ENCODE assay signal across 8 mouse cellular contexts in the genomic region with DNA sequence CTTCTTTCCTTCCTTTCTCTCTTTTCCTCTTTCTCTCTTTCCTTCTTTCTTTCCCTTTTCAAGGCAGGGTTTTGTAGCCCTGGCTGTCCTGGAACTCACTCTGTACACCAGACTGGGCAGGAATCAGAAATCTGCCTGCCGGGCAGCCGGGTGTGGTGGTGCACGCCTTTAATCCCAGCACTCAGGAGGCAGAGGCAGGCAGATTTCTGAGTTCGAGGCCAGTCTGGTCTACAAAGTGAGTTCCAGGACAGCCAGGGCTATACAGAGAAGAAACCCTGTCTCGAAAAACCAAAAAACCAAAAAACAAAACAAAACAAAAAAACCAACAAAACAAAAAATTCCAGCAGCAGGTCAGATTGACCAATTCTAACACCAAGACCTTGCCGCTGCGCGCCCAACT. TPM values are rescaled to one million over a fixed set of nuclear protein-coding genes. Genes with fewer than 3 reads are reported as not detected.
A peak's percentile ranks its signal among the peaks of the same experiment; 100 is the strongest.
DNase-seq lines count a peak whose midpoint lies in the region; ATAC-seq and TF ChIP-seq lines count a peak whose summit lies in the region.
"Not testable (repeated sequence)": the region's sequence is repeated elsewhere in the genome, so short reads cannot be mapped to it uniquely, and the experiment has no call there.

No protein-coding gene starts in this region.

- TF ChIP-seq CTCF in lung, embryonic 14.5 days (IDR thresholded peaks at IDR 0.05; ENCODE audit: low read depth); midbrain, postnatal 0 days (IDR thresholded peaks at IDR 0.05); stomach, postnatal 0 days (IDR thresholded peaks at IDR 0.05; ENCODE audit: low read depth): not testable (repeated sequence)

- 45% methylated on average over 8 of the region's 8 CpGs for WGBS in forebrain, embryonic 11.5 days
- 44% methylated on average over 8 of the region's 8 CpGs for WGBS in heart, embryonic 14.5 days
- WGBS in intestine, embryonic 14.5 days, result 41% methylated on average over 8 of the region's 8 CpGs
- WGBS in limb, embryonic 12.5 days, result 45% methylated on average over 8 of the region's 8 CpGs
- 41% methylated on average over 8 of the region's 8 CpGs for WGBS in lung, embryonic 14.5 days
- WGBS in midbrain, postnatal 0 days, result 43% methylated on average over 8 of the region's 8 CpGs
- WGBS in stomach, postnatal 0 days, result 51% methylated on average over 8 of the region's 8 CpGs

- H3K9me3 ChIP-seq in forebrain, embryonic 11.5 days (ENCODE audit: control insufficient read depth, low read length); heart, embryonic 14.5 days (ENCODE audit: control insufficient read depth, low read length); intestine, embryonic 14.5 days (ENCODE audit: control insufficient read depth, low read length); limb, embryonic 12.5 days; lung, embryonic 14.5 days (ENCODE audit: low read depth, low read length); midbrain, postnatal 0 days (ENCODE audit: low read length); stomach, postnatal 0 days (ENCODE audit: control insufficient read depth, low read length): not testable (repeated sequence)

- not testable (repeated sequence) for TF ChIP-seq EP300 in stomach, postnatal 0 days (optimal IDR thresholded peaks at IDR 0.05)

- peak; percentile 14; the same call in 1 of the 2 replicates for ATAC-seq in forebrain, embryonic 11.5 days (replicated peaks; ENCODE audit: low FRiP score)
- not testable (repeated sequence) for ATAC-seq in heart, embryonic 14.5 days (ENCODE audit: insufficient number of reproducible peaks, insufficient read depth, low FRiP score, low read depth); intestine, embryonic 14.5 days (replicated peaks; ENCODE audit: low FRiP score, low TSS enrichment, low read depth); limb, embryonic 12.5 days (ENCODE audit: insufficient number of reproducible peaks, insufficient read depth, low FRiP score, low TSS enrichment, low read depth); stomach, postnatal 0 days (ENCODE audit: low FRiP score, low TSS enrichment)
- peak; percentile 6; the same call in 1 of the 2 replicates for ATAC-seq in lung, embryonic 14.5 days (ENCODE audit: insufficient read depth)
- ATAC-seq in midbrain, postnatal 0 days (ENCODE audit: low FRiP score), result peak; percentile 26

- H3K4me1 ChIP-seq in brown adipose tissue, adult 24 weeks (ENCODE audit: control insufficient read depth, insufficient read depth, insufficient read length, low read length); forebrain, embryonic 11.5 days (replicated peaks; ENCODE audit: control insufficient read depth, insufficient read depth, low read length); heart, embryonic 14.5 days (ENCODE audit: control insufficient read depth in 2 of 2, insufficient read depth in 2 of 2, low read length in 2 of 2); intestine, embryonic 14.5 days (replicated peaks; ENCODE audit: control insufficient read depth, insufficient read depth, low read length); lung, embryonic 14.5 days (ENCODE audit: insufficient read depth); midbrain, postnatal 0 days (ENCODE audit: insufficient read depth, low read length); stomach, postnatal 0 days (replicated peaks; ENCODE audit: control insufficient read depth, insufficient read depth): not testable (repeated sequence)
- peaks cover 10% of the 10 kb centered on the region for H3K4me1 ChIP-seq in limb, embryonic 12.5 days (replicated peaks)

- H3K4me3 ChIP-seq in brown adipose tissue, adult 24 weeks (ENCODE audit: insufficient read depth, low read depth, low read length), result peak overlapping the region; percentile 53
- peak overlapping the region; percentile 71 for H3K4me3 ChIP-seq in forebrain, embryonic 11.5 days (ENCODE audit: low read depth, low read length)
- peak overlapping the region; percentile 49 to 84 for H3K4me3 ChIP-seq in heart, embryonic 14.5 days (ENCODE audit: control insufficient read depth in 1 of 2, insufficient read depth in 1 of 2, low read depth in 1 of 2, low read length in 2 of 2)
- H3K4me3 ChIP-seq in intestine, embryonic 14.5 days (ENCODE audit: low read depth, low read length), result peak overlapping the region; percentile 53
- H3K4me3 ChIP-seq in limb, embryonic 12.5 days (replicated peaks), result peak overlapping the region; percentile 77
- peak overlapping the region; percentile 75 for H3K4me3 ChIP-seq in lung, embryonic 14.5 days (ENCODE audit: low read depth, low read length)
- peak overlapping the region; percentile 60 for H3K4me3 ChIP-seq in midbrain, postnatal 0 days (ENCODE audit: low read depth, low read length)
- peak overlapping the region; percentile 74 for H3K4me3 ChIP-seq in stomach, postnatal 0 days (ENCODE audit: low read depth, low read length)

- not testable (repeated sequence) for H3K27me3 ChIP-seq in forebrain, embryonic 11.5 days (ENCODE audit: control insufficient read depth, insufficient read depth, low read length); heart, embryonic 14.5 days (ENCODE audit: control insufficient read depth, insufficient read depth, low read length); intestine, embryonic 14.5 days (replicated peaks; ENCODE audit: control insufficient read depth, insufficient read depth, low read length); limb, embryonic 12.5 days; lung, embryonic 14.5 days (ENCODE audit: insufficient read depth, low read length); midbrain, postnatal 0 days (ENCODE audit: insufficient read depth, low read length); stomach, postnatal 0 days (ENCODE audit: control insufficient read depth, insufficient read depth, low read length)

- not testable (repeated sequence) for H3K36me3 ChIP-seq in forebrain, embryonic 11.5 days (ENCODE audit: control insufficient read depth, insufficient read depth, low read length); lung, embryonic 14.5 days (ENCODE audit: insufficient read depth); stomach, postnatal 0 days (ENCODE audit: control insufficient read depth, insufficient read depth, low read length)
- peaks cover 17% of the 10 kb centered on the region for H3K36me3 ChIP-seq in heart, embryonic 14.5 days (ENCODE audit: control insufficient read depth, insufficient read depth, low read length)
- peaks cover 11% of the 10 kb centered on the region for H3K36me3 ChIP-seq in intestine, embryonic 14.5 days (ENCODE audit: control insufficient read depth, insufficient read depth, low read length)
- peaks cover 22% of the 10 kb centered on the region for H3K36me3 ChIP-seq in limb, embryonic 12.5 days
- H3K36me3 ChIP-seq in midbrain, postnatal 0 days (ENCODE audit: insufficient read depth, low read length), result peaks cover 10% of the 10 kb centered on the region

- peak overlapping the region; percentile 82; the same call in 1 of the 2 replicates for H3K9ac ChIP-seq in forebrain, embryonic 11.5 days (ENCODE audit: low read length)
- H3K9ac ChIP-seq in heart, embryonic 14.5 days (ENCODE audit: low read length), result 0 out of 2 replicates have a peak overlapping the region, but pooled peaks have one; percentile 34
- peak overlapping the region; percentile 68 for H3K9ac ChIP-seq in intestine, embryonic 14.5 days (ENCODE audit: low read length)
- 0 out of 2 replicates have a peak overlapping the region, but pooled peaks have one; percentile 28 for H3K9ac ChIP-seq in limb, embryonic 12.5 days (replicated peaks)
- not testable (repeated sequence) for H3K9ac ChIP-seq in lung, embryonic 14.5 days; stomach, postnatal 0 days (ENCODE audit: low read length)
- peak overlapping the region; percentile 59; the same call in 1 of the 2 replicates for H3K9ac ChIP-seq in midbrain, postnatal 0 days (replicated peaks; ENCODE audit: low read length, poor library complexity, severe bottlenecking)

- peak overlapping the region; percentile 73 for H3K4me2 ChIP-seq in forebrain, embryonic 11.5 days (ENCODE audit: low read depth, low read length, severe bottlenecking)
- H3K4me2 ChIP-seq in heart, embryonic 14.5 days (ENCODE audit: low read length), result peak overlapping the region; percentile 90
- peak overlapping the region; percentile 76 for H3K4me2 ChIP-seq in intestine, embryonic 14.5 days (ENCODE audit: low read length)
- peak overlapping the region; percentile 78 for H3K4me2 ChIP-seq in limb, embryonic 12.5 days
- H3K4me2 ChIP-seq in lung, embryonic 14.5 days, result peak overlapping the region; percentile 85
- peak overlapping the region; percentile 72 for H3K4me2 ChIP-seq in midbrain, postnatal 0 days (ENCODE audit: low read depth, low read length, poor library complexity, severe bottlenecking)
- H3K4me2 ChIP-seq in stomach, postnatal 0 days (replicated peaks; ENCODE audit: low read depth), result peak overlapping the region; percentile 82

- H3K27ac ChIP-seq in brown adipose tissue, adult 24 weeks (replicated peaks; ENCODE audit: low read depth, low read length); forebrain, embryonic 11.5 days (ENCODE audit: low read depth, low read length); heart, embryonic 14.5 days (replicated peaks in 1 of 2; ENCODE audit: control insufficient read depth in 1 of 2, insufficient read depth in 1 of 2, low read depth in 2 of 2, low read length in 2 of 2); intestine, embryonic 14.5 days (ENCODE audit: low read depth); limb, embryonic 12.5 days; lung, embryonic 14.5 days (ENCODE audit: low read depth); stomach, postnatal 0 days (replicated peaks): not testable (repeated sequence)
- 0 out of 2 replicates have a peak overlapping the region, but pooled peaks have one; percentile 6 for H3K27ac ChIP-seq in midbrain, postnatal 0 days (ENCODE audit: low read depth, low read length)

- DNase-seq in forebrain, embryonic 11.5 days (ENCODE audit: low spot score); intestine, embryonic 14.5 days (ENCODE audit: low spot score); lung, embryonic 14.5 days; midbrain, postnatal 0 days (ENCODE audit: low spot score); stomach, postnatal 0 days (ENCODE audit: low spot score): not testable (repeated sequence)

RNA-seq across cellular contexts. Expression of a gene that starts 0.5 kb away (rescaled TPM):
- 2.0 and 2.5 TPM in 2 replicates for polyA plus RNA-seq in brown adipose tissue, adult 24 weeks (2012; ENCODE audit: insufficient read depth, insufficient read length, missing spikeins)
- 5.3 and 6.2 TPM in 2 replicates for polyA plus RNA-seq in forebrain, embryonic 11.5 days (2014; fragmentation: Nextera tagmentation; extraction: Ambion mirVana)
- polyA plus RNA-seq in heart, embryonic 14.5 days (2014; fragmentation: Nextera tagmentation; extraction: Ambion mirVana), result 3.5 and 3.8 TPM in 2 replicates
- 4.4 and 4.8 TPM in 2 replicates for polyA plus RNA-seq in intestine, embryonic 14.5 days (2014; fragmentation: Nextera tagmentation; extraction: Ambion mirVana)
- 7.1 and 8.0 TPM in 2 replicates for polyA plus RNA-seq in limb, embryonic 12.5 days (2016; fragmentation: Nextera tagmentation; extraction: Ambion mirVana)
- 4.3 and 4.7 TPM in 2 replicates for polyA plus RNA-seq in lung, embryonic 14.5 days (2014; fragmentation: Nextera tagmentation; extraction: Ambion mirVana)
- 16.6 and 17.9 TPM in 2 replicates for total RNA-seq in midbrain, postnatal 0 days (2014; rRNA removed)
- 2.0 and 3.0 TPM in 2 replicates for polyA plus RNA-seq in midbrain, postnatal 0 days (2015; fragmentation: Nextera tagmentation; extraction: Ambion mirVana)
- polyA plus RNA-seq in stomach, postnatal 0 days (2015; fragmentation: Nextera tagmentation; extraction: Ambion mirVana), result 1.5 and 1.6 TPM in 2 replicates

RNA-seq across cellular contexts. Expression of a gene that starts 17.1 kb away (rescaled TPM):
- 3.0 and 3.6 TPM in 2 replicates for polyA plus RNA-seq in brown adipose tissue, adult 24 weeks (2012; ENCODE audit: insufficient read depth, insufficient read length, missing spikeins)
- polyA plus RNA-seq in forebrain, embryonic 11.5 days (2014; fragmentation: Nextera tagmentation; extraction: Ambion mirVana), result 20.2 and 23.4 TPM in 2 replicates
- 12.7 TPM in 2 replicates for polyA plus RNA-seq in heart, embryonic 14.5 days (2014; fragmentation: Nextera tagmentation; extraction: Ambion mirVana)
- 17.4 and 21.6 TPM in 2 replicates for polyA plus RNA-seq in intestine, embryonic 14.5 days (2014; fragmentation: Nextera tagmentation; extraction: Ambion mirVana)
- polyA plus RNA-seq in limb, embryonic 12.5 days (2016; fragmentation: Nextera tagmentation; extraction: Ambion mirVana), result 15.6 and 16.4 TPM in 2 replicates
- 22.2 and 23.4 TPM in 2 replicates for polyA plus RNA-seq in lung, embryonic 14.5 days (2014; fragmentation: Nextera tagmentation; extraction: Ambion mirVana)
- 4.4 and 8.3 TPM in 2 replicates for total RNA-seq in midbrain, postnatal 0 days (2014; rRNA removed)
- 2.6 and 3.7 TPM in 2 replicates for polyA plus RNA-seq in midbrain, postnatal 0 days (2015; fragmentation: Nextera tagmentation; extraction: Ambion mirVana)
- polyA plus RNA-seq in stomach, postnatal 0 days (2015; fragmentation: Nextera tagmentation; extraction: Ambion mirVana), result 5.1 and 5.8 TPM in 2 replicates

RNA-seq across cellular contexts. Expression of a gene that starts 41.6 kb away (rescaled TPM):
- 533 and 648 TPM in 2 replicates for polyA plus RNA-seq in brown adipose tissue, adult 24 weeks (2012; ENCODE audit: insufficient read depth, insufficient read length, missing spikeins)
- polyA plus RNA-seq in forebrain, embryonic 11.5 days (2014; fragmentation: Nextera tagmentation; extraction: Ambion mirVana), result 800 and 844 TPM in 2 replicates
- polyA plus RNA-seq in heart, embryonic 14.5 days (2014; fragmentation: Nextera tagmentation; extraction: Ambion mirVana), result 660 and 762 TPM in 2 replicates
- polyA plus RNA-seq in intestine, embryonic 14.5 days (2014; fragmentation: Nextera tagmentation; extraction: Ambion mirVana), result 1,510 and 1,578 TPM in 2 replicates
- 884 and 916 TPM in 2 replicates for polyA plus RNA-seq in limb, embryonic 12.5 days (2016; fragmentation: Nextera tagmentation; extraction: Ambion mirVana)
- polyA plus RNA-seq in lung, embryonic 14.5 days (2014; fragmentation: Nextera tagmentation; extraction: Ambion mirVana), result 1,356 and 1,409 TPM in 2 replicates
- total RNA-seq in midbrain, postnatal 0 days (2014; rRNA removed), result 1,185 and 1,542 TPM in 2 replicates
- 583 and 614 TPM in 2 replicates for polyA plus RNA-seq in midbrain, postnatal 0 days (2015; fragmentation: Nextera tagmentation; extraction: Ambion mirVana)
- polyA plus RNA-seq in stomach, postnatal 0 days (2015; fragmentation: Nextera tagmentation; extraction: Ambion mirVana), result 784 and 821 TPM in 2 replicates

RNA-seq across cellular contexts. Expression of a gene that starts 45.9 kb away (rescaled TPM):
- polyA plus RNA-seq in brown adipose tissue, adult 24 weeks (2012; ENCODE audit: insufficient read depth, insufficient read length, missing spikeins), result 12.2 and 15.1 TPM in 2 replicates
- polyA plus RNA-seq in forebrain, embryonic 11.5 days (2014; fragmentation: Nextera tagmentation; extraction: Ambion mirVana), result 32.3 and 32.9 TPM in 2 replicates
- 22.6 and 22.7 TPM in 2 replicates for polyA plus RNA-seq in heart, embryonic 14.5 days (2014; fragmentation: Nextera tagmentation; extraction: Ambion mirVana)
- polyA plus RNA-seq in intestine, embryonic 14.5 days (2014; fragmentation: Nextera tagmentation; extraction: Ambion mirVana), result 28.7 and 29.5 TPM in 2 replicates
- 34.9 and 37.4 TPM in 2 replicates for polyA plus RNA-seq in limb, embryonic 12.5 days (2016; fragmentation: Nextera tagmentation; extraction: Ambion mirVana)
- polyA plus RNA-seq in lung, embryonic 14.5 days (2014; fragmentation: Nextera tagmentation; extraction: Ambion mirVana), result 41.2 and 41.5 TPM in 2 replicates
- 11.8 and 18.4 TPM in 2 replicates for total RNA-seq in midbrain, postnatal 0 days (2014; rRNA removed)
- 18.1 and 19.4 TPM in 2 replicates for polyA plus RNA-seq in midbrain, postnatal 0 days (2015; fragmentation: Nextera tagmentation; extraction: Ambion mirVana)
- polyA plus RNA-seq in stomach, postnatal 0 days (2015; fragmentation: Nextera tagmentation; extraction: Ambion mirVana), result 15.9 and 16.9 TPM in 2 replicates

RNA-seq across cellular contexts. Expression of a gene that starts 46.7 kb away (rescaled TPM):
- polyA plus RNA-seq in brown adipose tissue, adult 24 weeks (2012; ENCODE audit: insufficient read depth, insufficient read length, missing spikeins), result not detected in 2 replicates
- polyA plus RNA-seq in forebrain, embryonic 11.5 days (2014; fragmentation: Nextera tagmentation; extraction: Ambion mirVana), result 1.3 and 1.6 TPM in 2 replicates
- polyA plus RNA-seq in heart, embryonic 14.5 days (2014; fragmentation: Nextera tagmentation; extraction: Ambion mirVana), result 0.30 and 0.45 TPM in 2 replicates
- polyA plus RNA-seq in intestine, embryonic 14.5 days (2014; fragmentation: Nextera tagmentation; extraction: Ambion mirVana), result 0.45 and 0.63 TPM in 2 replicates
- polyA plus RNA-seq in limb, embryonic 12.5 days (2016; fragmentation: Nextera tagmentation; extraction: Ambion mirVana), result 0.70 and 0.83 TPM in 2 replicates
- 0.73 and 0.97 TPM in 2 replicates for polyA plus RNA-seq in lung, embryonic 14.5 days (2014; fragmentation: Nextera tagmentation; extraction: Ambion mirVana)
- 1.9 and 2.7 TPM in 2 replicates for total RNA-seq in midbrain, postnatal 0 days (2014; rRNA removed)
- 1.1 and 1.2 TPM in 2 replicates for polyA plus RNA-seq in midbrain, postnatal 0 days (2015; fragmentation: Nextera tagmentation; extraction: Ambion mirVana)
- polyA plus RNA-seq in stomach, postnatal 0 days (2015; fragmentation: Nextera tagmentation; extraction: Ambion mirVana), result 30.7 and 33.6 TPM in 2 replicates
